Mouse (Mus musculus) megakaryocyte, embryonic 14.5 days (primary cell): ENCODE measurements around the gene Hoxa7. TPM values are rescaled to one million over a fixed set of nuclear protein-coding genes. Genes with fewer than 3 reads are reported as not detected.
A peak's percentile ranks its signal among the peaks of the same experiment; 100 is the strongest.

Source experiments
- H3K27me3 ChIP-seq: replicated peaks from 2 replicates; pipeline ENCODE3; 2012; ENCODE audit warnings: inconsistent platforms
- H3K36me3 ChIP-seq: replicated peaks from 2 replicates; pipeline ENCODE3; 2012; ENCODE audit warnings: low read length, inconsistent platforms, mixed read lengths
- H3K4me1 ChIP-seq: 2 replicates; pipeline ENCODE4 v1.6.1; 2012; ENCODE audit warnings: inconsistent platforms
- H3K4me3 ChIP-seq: replicated peaks from 2 replicates; pipeline ENCODE3; 2012; ENCODE audit warnings: moderate library complexity, mild to moderate bottlenecking, inconsistent platforms
- H3K9me3 ChIP-seq: 2 replicates; pipeline ENCODE4 v1.6.1; 2012; ENCODE audit warnings: inconsistent platforms
- FLI1 ChIP-seq: IDR thresholded peaks from 2 replicates; pipeline ENCODE4 v1.6.1; 2012; ENCODE audit warnings: low read length, inconsistent platforms, mixed read lengths
- GATA1 ChIP-seq: IDR thresholded peaks from 3 replicates; pipeline ENCODE4 v1.6.1; 2012; ENCODE audit warnings: mixed read lengths, low read length, inconsistent platforms, borderline replicate concordance
- polyA plus RNA-seq: library from polyadenylated mRNA; stranded (reverse); fragments of >175 nt; gene quantifications from 2 replicates; pipeline ENCODE4 v1.2.3, GENCODE M21; 2012; ENCODE audit warnings: low replicate concordance; ENCODE audit not compliant: insufficient read depth

The Hoxa7 gene
- polyA plus RNA-seq, 1 experiment = 2.8 TPM

DNA sequence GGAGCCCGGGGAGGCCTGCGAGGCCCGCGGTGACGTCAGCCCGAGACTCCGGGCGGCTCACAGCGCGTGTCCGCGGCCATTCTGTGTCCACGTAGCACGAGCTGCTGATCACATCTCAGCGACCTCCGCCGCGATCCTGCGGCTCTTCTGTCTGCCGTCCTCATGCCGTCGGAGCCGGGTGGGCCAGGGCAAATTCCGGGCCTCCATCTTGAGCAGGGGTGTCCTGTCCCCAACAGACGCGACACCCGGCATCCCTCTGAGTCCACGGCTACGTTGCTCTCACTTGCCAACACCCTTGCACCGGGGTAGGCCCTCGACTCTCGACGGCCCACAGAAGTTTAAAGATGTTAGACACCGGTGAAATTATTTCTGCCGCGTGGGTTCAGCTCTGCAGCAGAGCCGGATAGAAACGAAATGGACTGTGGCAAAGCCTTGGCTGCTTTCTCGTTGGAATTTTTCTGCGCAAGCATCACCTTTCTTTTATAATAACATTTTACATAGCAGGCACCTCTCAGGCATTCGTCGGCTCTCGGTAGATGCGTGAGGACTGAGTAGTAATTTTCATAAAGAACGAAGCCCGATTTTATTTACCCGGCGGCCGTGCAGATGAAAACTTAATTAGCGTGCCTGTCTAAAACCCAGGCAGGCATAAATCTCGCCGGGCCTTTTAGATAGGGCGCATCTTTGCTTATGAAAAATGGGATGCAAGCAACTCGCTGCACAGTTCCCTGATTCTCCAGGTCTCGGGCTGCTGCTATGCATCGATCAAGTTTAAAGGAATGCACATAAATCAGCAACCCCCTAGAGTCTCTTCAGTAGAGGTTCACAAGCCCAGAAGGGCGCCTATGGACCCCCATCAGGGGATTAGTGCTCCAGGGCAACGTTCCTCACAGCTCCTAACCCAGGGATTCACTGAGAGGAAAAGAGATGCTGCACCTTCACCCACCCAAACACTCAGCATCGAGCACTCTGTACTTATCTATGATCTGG, 32.2 kb upstream of the Hoxa7 start:
- Histone ChIP-seq H3K9me3 (peaks cover 16% of the 10 kb centered on the region; the same call in 1 of the 2 replicates), H3K27me3 (peaks cover 91% of the 10 kb centered on the region), H3K4me3 (peak overlapping the region; percentile 81), H3K36me3 (no peaks in the 10 kb centered on the region), H3K4me1 (peaks cover 30% of the 10 kb centered on the region)
- TF ChIP-seq GATA1 (no peak), FLI1 (no peak)

DNA sequence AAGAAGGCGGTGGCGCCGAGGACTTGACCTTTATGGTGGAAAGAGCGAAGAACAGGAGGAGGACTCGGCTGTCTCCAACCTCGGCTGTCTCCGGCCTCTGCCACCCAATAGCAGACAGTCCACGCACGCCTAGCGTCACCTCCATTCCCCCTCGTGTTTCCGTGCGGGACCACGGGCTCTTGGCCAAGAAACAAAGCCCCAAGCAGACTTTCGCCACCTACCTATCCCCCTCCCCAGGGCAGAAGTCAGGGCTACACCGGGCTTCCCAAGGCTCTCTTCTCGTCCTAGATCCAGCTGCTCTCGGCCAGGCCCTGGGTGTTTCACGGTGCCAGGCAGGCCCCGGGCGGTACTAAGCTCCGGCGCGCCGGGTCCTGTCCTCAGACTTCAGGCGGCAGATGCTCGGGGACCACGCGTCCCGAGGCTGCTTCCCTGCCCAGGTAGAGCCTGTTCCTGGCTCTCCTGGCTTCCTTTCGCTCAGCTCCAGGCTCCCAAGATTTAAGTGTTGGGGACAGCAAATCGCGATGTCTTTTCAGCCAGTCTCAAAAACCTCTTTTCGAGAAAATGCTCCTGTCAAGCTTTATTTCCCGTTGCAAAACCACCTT, 31.2 kb upstream of the Hoxa7 start:
- TF ChIP-seq GATA1 = no peak
- TF ChIP-seq FLI1 = no peak
- Histone ChIP-seq H3K4me1 (peaks cover 38% of the 10 kb centered on the region), H3K27me3 (peaks cover 91% of the 10 kb centered on the region), H3K9me3 (peaks cover 16% of the 10 kb centered on the region; the same call in 1 of the 2 replicates), H3K4me3 (no peak overlapping the region), H3K36me3 (no peaks in the 10 kb centered on the region)

DNA sequence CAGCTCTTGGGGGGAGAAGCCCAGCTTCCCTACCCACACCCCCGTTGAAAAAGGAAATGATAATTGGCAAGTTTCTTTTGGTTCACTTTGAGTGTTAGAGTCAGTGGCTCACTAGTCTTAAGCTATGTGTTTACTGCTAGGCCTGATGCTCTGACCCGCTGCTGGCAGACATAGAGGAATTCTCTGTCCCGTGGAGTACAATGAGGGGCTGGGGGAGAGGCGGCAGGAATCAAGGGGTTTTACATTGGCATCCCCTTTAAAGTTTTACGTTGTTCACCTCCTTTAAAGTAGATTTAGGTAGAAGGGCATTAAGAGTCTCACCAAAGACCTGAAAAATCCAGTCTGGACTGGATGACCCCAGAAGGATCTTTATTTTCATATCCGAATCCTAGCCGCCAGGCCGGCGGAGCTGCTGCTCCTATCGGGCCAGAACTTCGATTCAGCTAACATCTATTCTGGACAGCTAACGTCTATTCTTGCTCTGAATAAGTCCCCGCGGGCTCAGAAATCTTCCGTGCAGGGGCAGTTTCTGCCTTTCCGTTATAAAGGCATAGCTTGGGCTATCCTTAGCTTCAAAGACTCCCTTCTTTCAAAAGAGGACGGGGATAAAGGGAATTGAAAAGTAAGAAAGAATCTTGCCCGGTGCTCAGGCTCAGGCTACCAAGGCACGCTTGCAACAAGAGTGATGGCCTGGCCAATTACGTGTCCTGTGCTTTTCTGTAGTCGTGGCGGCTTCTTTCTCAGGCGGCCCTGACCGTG, 30.5 kb upstream of the Hoxa7 start:
- H3K36me3 ChIP-seq = no peaks in the 10 kb centered on the region
- peaks cover 16% of the 10 kb centered on the region; the same call in 1 of the 2 replicates for H3K9me3 ChIP-seq
- no peak for TF ChIP-seq FLI1
- no peak for TF ChIP-seq GATA1
- H3K27me3 ChIP-seq = peaks cover 92% of the 10 kb centered on the region
- no peak overlapping the region for H3K4me3 ChIP-seq
- H3K4me1 ChIP-seq = peaks cover 38% of the 10 kb centered on the region

DNA sequence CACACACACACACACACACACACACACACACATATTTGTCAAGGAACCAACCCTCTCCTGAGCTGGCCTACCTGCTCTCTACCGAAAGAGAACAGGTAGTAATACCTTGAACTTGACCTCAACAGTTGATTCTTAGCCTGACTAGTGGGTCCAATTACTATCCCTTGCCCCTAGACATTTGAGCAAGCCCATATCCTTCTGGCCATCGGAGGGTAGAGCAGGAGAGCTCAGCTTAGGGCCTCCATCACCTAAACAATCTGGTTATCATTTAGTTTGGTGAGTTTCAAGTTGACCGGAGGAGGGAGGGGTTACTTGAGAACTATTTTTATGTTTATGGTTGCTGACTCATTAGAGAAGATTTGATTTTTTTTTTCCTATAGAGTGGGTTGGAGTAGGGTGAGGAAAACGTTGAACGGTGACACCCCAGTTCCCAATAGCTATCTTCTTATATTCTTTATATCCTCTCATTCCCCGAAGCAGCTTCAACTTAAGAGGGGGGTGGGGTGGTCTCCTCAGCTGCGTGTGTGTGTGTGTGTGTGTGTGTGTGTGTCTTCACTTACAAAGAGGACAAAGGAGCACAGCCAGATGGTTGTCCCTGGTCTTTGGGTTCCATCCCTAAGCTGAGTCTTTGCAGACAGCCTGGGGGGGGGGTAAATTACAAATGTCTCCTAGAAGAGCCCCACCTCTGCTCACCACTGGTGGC, 29.7 kb upstream of the Hoxa7 start:
- no peak for TF ChIP-seq GATA1
- no peak for TF ChIP-seq FLI1
- Histone ChIP-seq H3K36me3 (no peaks in the 10 kb centered on the region), H3K4me3 (no peak overlapping the region), H3K4me1 (peaks cover 46% of the 10 kb centered on the region), H3K27me3 (peaks cover 95% of the 10 kb centered on the region), H3K9me3 (peaks cover 16% of the 10 kb centered on the region; the same call in 1 of the 2 replicates)

DNA sequence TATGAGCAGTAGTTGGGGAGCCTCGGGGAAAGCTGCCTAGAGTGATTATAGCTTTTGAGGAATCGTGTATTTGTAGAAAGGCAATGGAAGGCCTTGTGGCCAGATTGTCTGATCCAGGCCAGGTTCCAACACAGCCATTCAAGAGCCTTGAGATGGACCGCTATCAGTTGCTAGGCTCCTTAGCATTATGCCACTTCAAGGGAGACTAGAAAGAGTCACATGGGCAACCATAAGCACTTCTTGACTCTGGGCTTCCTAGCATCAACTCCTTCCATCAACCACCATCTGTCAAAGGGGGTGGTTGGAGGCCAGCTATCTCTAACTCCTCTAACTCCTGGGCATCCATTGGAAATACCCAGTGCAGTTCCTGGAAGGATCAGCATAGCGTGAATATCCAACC, 28.2 kb upstream of the Hoxa7 start:
- H3K9me3 ChIP-seq = peaks cover 16% of the 10 kb centered on the region; the same call in 1 of the 2 replicates
- no peak overlapping the region for H3K4me3 ChIP-seq
- peaks cover 98% of the 10 kb centered on the region for H3K27me3 ChIP-seq
- peaks cover 61% of the 10 kb centered on the region for H3K4me1 ChIP-seq
- H3K36me3 ChIP-seq = no peaks in the 10 kb centered on the region
- TF ChIP-seq FLI1 = no peak
- TF ChIP-seq GATA1 = no peak

DNA sequence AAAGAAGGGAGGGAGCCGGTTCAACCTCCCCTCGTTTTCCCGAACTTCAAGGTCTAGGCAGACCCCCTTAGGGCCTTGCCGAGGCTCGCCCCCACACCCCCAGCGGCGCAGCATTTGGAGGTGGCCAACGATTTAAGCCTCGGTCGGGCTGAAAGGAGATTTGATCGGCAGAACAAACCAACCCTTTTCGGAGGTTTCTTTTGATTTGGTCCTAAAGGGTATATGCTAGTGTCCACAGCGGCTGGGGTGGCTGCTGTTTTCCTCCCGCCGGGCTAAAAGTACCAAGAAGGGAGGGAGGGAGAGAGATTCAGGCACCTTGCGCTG, 27.7 kb upstream of the Hoxa7 start:
- H3K36me3 ChIP-seq = no peaks in the 10 kb centered on the region
- peaks cover 16% of the 10 kb centered on the region; the same call in 1 of the 2 replicates for H3K9me3 ChIP-seq
- peaks cover 100% of the 10 kb centered on the region for H3K27me3 ChIP-seq
- TF ChIP-seq GATA1 = no peak
- no peak for TF ChIP-seq FLI1
- peaks cover 63% of the 10 kb centered on the region for H3K4me1 ChIP-seq
- peak overlapping the region; percentile 56 for H3K4me3 ChIP-seq

DNA sequence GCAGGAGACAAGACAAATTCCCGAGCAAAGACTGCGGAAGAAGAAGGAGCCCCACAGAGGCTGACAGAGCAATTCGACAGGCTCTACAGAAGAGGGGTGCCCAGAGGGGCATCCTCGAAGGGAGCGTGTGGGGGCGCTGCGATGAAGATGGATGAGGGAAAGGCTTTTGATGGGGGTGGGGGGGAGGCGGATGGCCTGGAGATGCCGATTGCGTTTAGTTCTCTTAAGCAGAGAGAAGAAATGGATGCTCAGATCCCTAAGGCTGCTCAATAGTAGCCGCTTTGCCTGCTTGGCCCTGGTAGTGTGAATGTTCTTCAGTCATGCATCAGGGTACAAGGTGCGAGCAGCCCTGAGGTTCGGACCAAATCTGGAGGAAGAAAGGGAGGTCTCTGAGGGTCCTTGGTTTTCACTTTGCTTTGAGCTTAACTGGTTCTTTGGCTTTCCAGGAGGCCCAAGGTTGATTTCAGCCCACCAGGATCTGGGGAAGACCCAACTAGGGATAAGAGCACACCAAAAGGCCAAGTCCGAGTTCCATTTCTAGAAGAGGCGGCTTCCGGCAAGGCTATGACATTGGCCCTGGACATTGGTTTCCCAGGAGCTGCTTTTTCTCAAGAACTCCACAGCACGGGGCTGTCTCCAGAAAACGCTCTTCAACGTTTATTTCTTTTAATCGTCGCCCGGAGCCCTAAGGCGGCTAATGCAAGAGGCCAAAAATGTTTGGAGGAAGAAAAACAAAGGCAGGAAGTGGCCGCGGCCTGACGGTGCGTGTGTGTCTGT, 27.2 kb upstream of the Hoxa7 start:
- Histone ChIP-seq H3K4me3 (peak overlapping the region; percentile 56), H3K27me3 (peaks cover 100% of the 10 kb centered on the region), H3K9me3 (peaks cover 16% of the 10 kb centered on the region; the same call in 1 of the 2 replicates), H3K4me1 (peaks cover 58% of the 10 kb centered on the region), H3K36me3 (no peaks in the 10 kb centered on the region)
- TF ChIP-seq FLI1 = no peak
- TF ChIP-seq GATA1 = no peak

DNA sequence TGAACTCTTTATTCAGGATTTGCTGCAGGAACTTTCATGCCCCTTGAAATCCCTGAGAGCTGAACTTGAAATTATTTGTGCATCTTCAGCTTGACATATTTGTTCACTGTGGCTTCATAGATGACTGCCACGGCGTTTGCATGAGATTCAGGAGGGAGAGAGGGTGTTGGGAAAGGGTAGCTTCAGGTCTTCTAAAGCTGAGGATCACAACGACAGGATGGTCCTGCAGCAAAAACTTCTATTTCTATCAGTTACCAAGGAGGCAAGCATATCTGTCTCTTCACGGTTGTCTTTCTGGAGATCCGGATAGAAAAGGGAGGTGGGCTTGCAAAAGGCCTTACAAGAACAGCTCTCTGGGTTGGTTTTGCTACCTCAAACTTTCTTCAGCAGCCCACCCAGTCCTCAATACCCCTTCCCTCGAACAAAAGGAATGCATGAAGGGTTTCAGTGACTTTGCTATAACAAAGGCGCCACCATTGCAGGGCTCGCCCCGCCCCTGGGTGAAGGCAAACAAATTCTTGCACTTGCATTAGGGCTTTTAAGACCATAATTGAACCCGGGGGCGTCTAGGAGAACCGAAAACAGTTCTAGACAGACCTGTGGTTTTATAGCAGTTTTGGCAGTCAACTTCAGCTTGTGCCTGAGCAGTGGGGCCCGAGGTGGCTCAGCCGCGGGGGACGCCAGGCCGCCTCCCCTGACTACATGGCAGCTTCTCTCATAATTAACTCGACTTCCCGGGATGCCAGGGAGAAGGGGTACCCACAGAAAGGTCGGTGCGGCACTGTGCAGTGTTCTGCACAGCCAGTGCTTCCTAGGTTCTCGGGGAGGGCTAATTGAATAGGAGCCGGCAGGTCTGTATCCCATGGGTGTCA, 26.3 kb upstream of the Hoxa7 start:
- no peaks in the 10 kb centered on the region for H3K36me3 ChIP-seq
- TF ChIP-seq FLI1 (no peak), GATA1 (no peak)
- peaks cover 9% of the 10 kb centered on the region; the same call in 1 of the 2 replicates for H3K9me3 ChIP-seq
- peaks cover 50% of the 10 kb centered on the region for H3K4me1 ChIP-seq
- H3K27me3 ChIP-seq = peaks cover 100% of the 10 kb centered on the region
- no peak overlapping the region for H3K4me3 ChIP-seq
